Mouse (Mus musculus): Measurements from ENCODE around the gene Gm10334. TPM values are rescaled to one million over a fixed set of nuclear protein-coding genes. Genes with fewer than 3 reads are reported as not detected.
"Not testable (repeated sequence)": the region's sequence is repeated elsewhere in the genome, so short reads cannot be mapped to it uniquely, and the experiment has no call there.

The Gm10334 gene
- polyA plus RNA-seq (2015; fragmentation: Nextera tagmentation; extraction: Ambion mirVana) = not detected in 2 replicates

DNA sequence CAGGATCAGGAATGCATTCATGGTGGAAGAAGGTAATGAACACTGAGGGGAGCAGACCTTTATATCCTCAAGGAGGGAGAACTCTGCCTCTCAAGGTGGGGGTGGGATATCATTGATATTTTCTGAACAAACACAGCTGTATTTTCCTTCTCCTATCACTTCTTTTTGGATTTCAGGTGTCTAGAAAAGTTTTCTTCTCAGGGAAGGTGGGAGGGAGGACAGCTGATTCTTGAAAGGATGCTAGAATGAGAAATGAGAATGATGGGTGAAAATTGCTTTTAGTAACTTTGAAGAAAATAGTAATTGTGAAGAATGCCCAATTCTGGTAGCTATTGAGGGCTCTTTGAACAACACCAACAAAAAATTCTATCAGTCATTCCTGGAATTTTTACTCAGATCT lies at the start of gene Gm10334:
Gene Gm10334, minus strand, starts transcription at position 101 of the 400 bp plus-strand sequence.
- not testable (repeated sequence) for H3K36me3 ChIP-seq; ATAC-seq (replicated peaks; ENCODE audit: low FRiP score); H3K9me3 ChIP-seq (replicated peaks); H3K4me2 ChIP-seq; H3K27ac ChIP-seq; H3K27me3 ChIP-seq; H3K4me1 ChIP-seq; H3K9ac ChIP-seq; H3K4me3 ChIP-seq (replicated peaks)

DNA sequence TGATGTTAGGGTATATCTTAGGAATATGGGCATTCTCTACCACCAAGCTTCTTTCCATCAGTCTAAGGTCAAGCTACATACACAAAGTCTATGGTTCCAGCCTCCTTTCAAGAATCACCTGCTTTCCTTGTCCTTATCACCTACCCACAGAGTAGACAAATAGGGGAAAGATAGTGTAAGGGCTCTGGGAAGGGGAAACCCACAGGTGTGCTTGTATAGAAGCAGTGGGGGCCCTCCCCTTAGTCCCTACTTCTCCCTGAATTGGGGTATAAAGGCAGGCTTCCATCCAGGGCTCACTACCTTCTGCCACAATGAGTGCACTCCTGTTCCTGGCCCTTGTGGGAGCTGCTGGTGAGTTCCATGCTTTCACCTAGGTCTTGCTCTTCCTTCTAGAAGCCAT lies 12.7 kb upstream of the Gm10334 start, which contains the start of gene Prss1:
Gene Prss1, plus strand, starts transcription at position 301 of the 400 bp plus-strand sequence.
- H3K27me3 ChIP-seq = not testable (repeated sequence)

DNA sequence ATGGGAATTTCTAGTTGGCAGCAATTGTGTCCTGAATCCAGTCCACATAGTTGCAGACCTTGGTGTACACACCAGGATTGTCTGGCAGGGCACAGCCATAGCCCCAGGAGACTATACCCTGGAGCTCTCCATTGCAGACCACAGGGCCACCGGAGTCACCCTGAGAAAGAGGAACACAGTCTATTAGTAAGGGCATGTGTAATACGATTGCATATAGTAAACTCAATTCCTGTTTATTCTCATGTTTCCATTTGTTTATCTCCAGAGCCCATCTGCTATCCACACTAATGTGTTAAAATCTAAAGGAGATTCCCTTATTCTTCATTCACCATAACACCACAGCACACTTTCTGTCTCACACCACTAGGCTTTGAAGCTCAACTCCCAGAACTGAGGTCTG lies 3.7 kb downstream of the Gm10334 start:
- WGBS = 82% methylated on average over 2 of the region's 2 CpGs
- ATAC-seq (replicated peaks; ENCODE audit: low FRiP score); H3K4me1 ChIP-seq: not testable (repeated sequence)

More for the DNA sequence above, 12.7 kb upstream of the Gm10334 start, which contains the start of gene Prss1:
- H3K4me3 ChIP-seq (replicated peaks); H3K4me1 ChIP-seq; H3K4me2 ChIP-seq; H3K9ac ChIP-seq; H3K36me3 ChIP-seq; H3K27ac ChIP-seq; H3K9me3 ChIP-seq (replicated peaks); ATAC-seq (replicated peaks; ENCODE audit: low FRiP score): not testable (repeated sequence)

More for the DNA sequence above, 3.7 kb downstream of the Gm10334 start:
- not testable (repeated sequence) for H3K9me3 ChIP-seq (replicated peaks); H3K9ac ChIP-seq; H3K27me3 ChIP-seq; H3K4me2 ChIP-seq; H3K4me3 ChIP-seq (replicated peaks); H3K27ac ChIP-seq; H3K36me3 ChIP-seq

Other genes starting within 250 kb of the Gm10334 start
- not detected in 2 replicates for gene Try4, start 143.9 kb downstream of the Gm10334 start, polyA plus RNA-seq (2015; fragmentation: Nextera tagmentation; extraction: Ambion mirVana)
- 0.27 TPM in 1 of 2 replicates, not detected in the other for gene Try5, start 129.3 kb downstream of the Gm10334 start, polyA plus RNA-seq (2015; fragmentation: Nextera tagmentation; extraction: Ambion mirVana)
- 0.42 TPM in 1 of 2 replicates, not detected in the other for gene Try10, start 92.0 kb downstream of the Gm10334 start, polyA plus RNA-seq (2015; fragmentation: Nextera tagmentation; extraction: Ambion mirVana)
- gene Prss3, start 68.5 kb downstream of the Gm10334 start, polyA plus RNA-seq (2015; fragmentation: Nextera tagmentation; extraction: Ambion mirVana) = 0.19 TPM in 1 of 2 replicates, not detected in the other
- gene Gm5771, start 53.8 kb downstream of the Gm10334 start, polyA plus RNA-seq (2015; fragmentation: Nextera tagmentation; extraction: Ambion mirVana) = not detected in 2 replicates
- 0.52 TPM in 1 of 2 replicates, not detected in the other for gene Prss1, start 12.8 kb upstream of the Gm10334 start, polyA plus RNA-seq (2015; fragmentation: Nextera tagmentation; extraction: Ambion mirVana)
- not detected in 2 replicates for gene Prss2, start 75.6 kb upstream of the Gm10334 start, polyA plus RNA-seq (2015; fragmentation: Nextera tagmentation; extraction: Ambion mirVana)
- gene Ephb6, start 159.3 kb upstream of the Gm10334 start, polyA plus RNA-seq (2015; fragmentation: Nextera tagmentation; extraction: Ambion mirVana) = 13.2 and 15.0 TPM in 2 replicates
- gene Trpv6, start 190.3 kb upstream of the Gm10334 start, polyA plus RNA-seq (2015; fragmentation: Nextera tagmentation; extraction: Ambion mirVana) = 3.8 and 4.7 TPM in 2 replicates
- gene Trpv5, start 234.6 kb upstream of the Gm10334 start, polyA plus RNA-seq (2015; fragmentation: Nextera tagmentation; extraction: Ambion mirVana) = 1.5 and 1.8 TPM in 2 replicates
- 0.22 TPM in 1 of 2 replicates, not detected in the other for gene Llcfc1, start 238.3 kb upstream of the Gm10334 start, polyA plus RNA-seq (2015; fragmentation: Nextera tagmentation; extraction: Ambion mirVana)